In the genomic region with DNA sequence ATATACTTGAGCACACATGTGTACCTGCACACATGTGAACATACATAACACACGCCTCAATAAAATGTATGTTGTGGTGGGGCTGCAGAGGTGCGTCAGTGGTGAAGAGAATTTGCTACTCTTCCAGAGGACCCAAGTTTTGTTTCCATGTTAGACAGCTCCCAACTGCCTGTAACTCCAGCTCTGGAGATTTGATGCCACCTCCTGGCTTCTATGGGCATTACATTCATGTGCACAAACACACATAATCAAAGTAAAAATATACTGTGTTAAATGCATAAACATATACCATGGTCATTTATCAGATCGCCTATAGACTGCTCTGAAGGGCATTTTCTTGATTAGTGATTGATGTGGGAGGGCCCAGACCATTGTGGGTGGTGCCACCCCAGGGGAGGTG, we compare ENCODE assay signal across 9 mouse cellular contexts. TPM values are rescaled to one million over a fixed set of nuclear protein-coding genes. Genes with fewer than 3 reads are reported as not detected.
DNase-seq lines count a peak whose midpoint lies in the region; ATAC-seq and TF ChIP-seq lines count a peak whose summit lies in the region.
"Had no signal": no experiment of that assay in that cellular context is flagged by ENCODE, and none has a peak within 500 bp of the region (broad histone marks: within the 10 kb centered on the region; RNA-seq: fewer than 3 reads in every experiment).

No protein-coding gene starts in this region.

- peaks cover 19% of the 10 kb centered on the region for H3K4me1 ChIP-seq in liver, postnatal 0 days (ENCODE audit: insufficient read depth)

- no peak overlapping the region for H3K4me3 ChIP-seq in liver, postnatal 0 days (ENCODE audit: low read depth, low read length)

- H3K4me2 ChIP-seq in liver, postnatal 0 days (ENCODE audit: low read depth, low read length) = no peak overlapping the region

- ATAC-seq in liver, postnatal 0 days = 0 out of 2 replicates have a peak, but pooled peaks have one; percentile 14
- ATAC-seq in inflammation-experienced regulatory T-cells, adult 6 months = no peak

- TF ChIP-seq CTCF in liver, postnatal 0 days (IDR thresholded peaks at IDR 0.05; ENCODE audit: low read depth) = peak; percentile 94

- DNase-seq in 3T3-L1 (ENCODE audit: low read depth, low spot score) = peak; percentile 80
- DNase-seq in CD8-positive naive resting alpha-beta T cell, adult 2 months (ENCODE audit: low read depth in 2 of 2, low spot score in 2 of 2) = peak; percentile 31 to 51
- peak; percentile 71 for DNase-seq in c-Kit-positive CD71-positive TER-119-negative erythroid progenitor cells, embryonic 14.5 days (ENCODE audit: low read depth)
- peak; percentile 22 to 84 for DNase-seq in frontal cortex, adult 2 months (ENCODE audit: extremely low spot score in 1 of 2, low spot score in 1 of 2)
- peak; percentile 50 to 78 for DNase-seq in kidney, postnatal 25 days
- peak; percentile 78 for DNase-seq in liver, postnatal 0 days
- DNase-seq in right cerebral cortex, adult 18-20 months = peak; percentile 56

- WGBS in liver, postnatal 0 days (ENCODE audit: insufficient replicate concordance) = 39% methylated on average over 3 of the region's 3 CpGs

- H3K27me3 ChIP-seq in liver, postnatal 0 days (ENCODE audit: insufficient read depth, low read length) = no peaks in the 10 kb centered on the region

- no peaks in the 10 kb centered on the region for H3K9me3 ChIP-seq in liver, postnatal 0 days (ENCODE audit: low read length)

- H3K27ac ChIP-seq in liver, postnatal 0 days (ENCODE audit: low read depth) = no peak overlapping the region
- H3K27ac ChIP-seq: macrophage had no signal

- H3K36me3 ChIP-seq in liver, postnatal 0 days (replicated peaks; ENCODE audit: insufficient read depth, low read length) = peaks cover 3% of the 10 kb centered on the region; the same call in 1 of the 2 replicates

- H3K9ac ChIP-seq in liver, postnatal 0 days (replicated peaks) = no peak overlapping the region

- 0 out of 2 replicates have a peak, but pooled peaks have one; percentile 27 for TF ChIP-seq EP300 in liver, postnatal 0 days (IDR thresholded peaks at IDR 0.05; ENCODE audit: low read depth)

RNA-seq across cellular contexts. Expression of gene 1300017J02Rik, which starts 2.2 kb away (rescaled TPM):
- polyA plus RNA-seq in frontal cortex, adult 2 months (2012; rRNA removed) = 0.78 and 1.00 TPM in 2 replicates
- polyA plus RNA-seq in liver, postnatal 0 days (2015; fragmentation: Nextera tagmentation; extraction: Ambion mirVana) = 171 and 175 TPM in 2 replicates
- not detected for polyA plus RNA-seq in inflammation-experienced regulatory T-cells, adult 6 months (2017; shearing (Covaris generic))
- polyA plus RNA-seq: macrophage had no signal

RNA-seq across cellular contexts. Expression of gene Topbp1, which starts 2.3 kb away (rescaled TPM):
- polyA plus RNA-seq in frontal cortex, adult 2 months (2012; rRNA removed) = 12.6 and 13.9 TPM in 2 replicates
- 15.5 and 17.3 TPM in 2 replicates for polyA plus RNA-seq in liver, postnatal 0 days (2015; fragmentation: Nextera tagmentation; extraction: Ambion mirVana)
- polyA plus RNA-seq in inflammation-experienced regulatory T-cells, adult 6 months (2017; shearing (Covaris generic)) = 10 to 100 TPM; 23.6 to 30.2 (median 29.7) TPM

Comparison
In these comparisons a context has a peak if more than half of its experiments do, and no peak if none do; other contexts are left out.
1. RNA of gene 1300017J02Rik, which starts 2.2 kb away (polyA plus RNA-seq): 171 to 175 TPM in liver, postnatal 0 days; 0.78 to 1.00 TPM in frontal cortex, adult 2 months and not detected in inflammation-experienced regulatory T-cells, adult 6 months; every median in the first group is over 10 times any median in the second.
2. Peak in every context shown above with its lines, with median percentiles within 50 percentile points of each other: DNase-seq.